ENCODE assay signal across 9 mouse cellular contexts in genomic region chr6:99864949-99865348, GRCm38 (mm10).
DNase-seq lines count a peak whose midpoint lies in the region; ATAC-seq lines count a peak whose summit lies in the region.
"Had no signal": no experiment of that assay in that cellular context is flagged by ENCODE, and none has a peak within 500 bp of the region (broad histone marks: within the 10 kb centered on the region; RNA-seq: fewer than 3 reads in every experiment).

No protein-coding gene starts in this region.

- H3K4me2 ChIP-seq in intestine, embryonic 15.5 days (replicated peaks), result no peak overlapping the region
- H3K4me2 ChIP-seq in heart, embryonic 11.5 days, result no peak overlapping the region
- H3K4me2 ChIP-seq: neural tube, embryonic 12.5 days had no signal

- WGBS in intestine, embryonic 15.5 days, result 55% methylated on average over 3 of the region's 3 CpGs
- WGBS in heart, embryonic 11.5 days (ENCODE audit: insufficient replicate concordance), result 59% methylated on average over 3 of the region's 3 CpGs

- H3K36me3 ChIP-seq in intestine, embryonic 15.5 days, result no peaks in the 10 kb centered on the region
- no peaks in the 10 kb centered on the region for H3K36me3 ChIP-seq in heart, embryonic 11.5 days (ENCODE audit: control insufficient read depth, insufficient read depth, low read length)
- H3K36me3 ChIP-seq: neural tube, embryonic 12.5 days had no signal

- H3K4me3 ChIP-seq in intestine, embryonic 15.5 days (replicated peaks), result no peak overlapping the region
- H3K4me3 ChIP-seq in heart, embryonic 11.5 days (ENCODE audit: low read depth, low read length), result no peak overlapping the region
- H3K4me3 ChIP-seq: neural tube, embryonic 12.5 days had no signal

- ATAC-seq in intestine, embryonic 15.5 days, result peak; percentile 41; the same call in 1 of the 2 replicates
- no peak for ATAC-seq in heart, embryonic 11.5 days (replicated peaks; ENCODE audit: insufficient number of reproducible peaks, low FRiP score, low TSS enrichment)

- DNase-seq in layer of hippocampus, adult 18-20 months (ENCODE audit: low spot score in 2 of 2), result peak; percentile 12 to 39
- DNase-seq in layer of hippocampus, postnatal 36 days, result no peak
- peak; percentile 20 for DNase-seq in cerebellum, adult 9-11 months
- peak; percentile 14 for DNase-seq in lung, postnatal 10 days
- DNase-seq in gastrocnemius, postnatal 25 days, result no peak
- DNase-seq in heart, adult 11 months, result no peak

- H3K9me3 ChIP-seq in intestine, embryonic 15.5 days, result no peaks in the 10 kb centered on the region
- no peaks in the 10 kb centered on the region for H3K9me3 ChIP-seq in heart, embryonic 11.5 days (replicated peaks; ENCODE audit: control insufficient read depth, low read length)
- H3K9me3 ChIP-seq: neural tube, embryonic 12.5 days had no signal

- H3K9ac ChIP-seq in intestine, embryonic 15.5 days, result no peak overlapping the region
- no peak overlapping the region for H3K9ac ChIP-seq in heart, embryonic 11.5 days (ENCODE audit: low read depth, low read length)
- H3K9ac ChIP-seq: neural tube, embryonic 12.5 days had no signal

- no peaks in the 10 kb centered on the region for H3K4me1 ChIP-seq in intestine, embryonic 15.5 days (replicated peaks)
- H3K4me1 ChIP-seq in heart, embryonic 11.5 days (ENCODE audit: control insufficient read depth, insufficient read depth, low read length), result no peaks in the 10 kb centered on the region

- no peaks in the 10 kb centered on the region for H3K27me3 ChIP-seq in intestine, embryonic 15.5 days (replicated peaks)
- H3K27me3 ChIP-seq in heart, embryonic 11.5 days (ENCODE audit: control insufficient read depth, insufficient read depth, low read length), result no peaks in the 10 kb centered on the region
- H3K27me3 ChIP-seq: neural tube, embryonic 12.5 days had no signal

- H3K27ac ChIP-seq in intestine, embryonic 15.5 days, result no peak overlapping the region
- no peak overlapping the region for H3K27ac ChIP-seq in heart, embryonic 11.5 days (ENCODE audit: low read depth, low read length)
- H3K27ac ChIP-seq: neural tube, embryonic 12.5 days had no signal

Comparison
In these comparisons a context has a peak if more than half of its experiments do, and no peak if none do; other contexts are left out.
1. DNase-seq: peak in layer of hippocampus, adult 18-20 months (2 of 2), cerebellum, adult 9-11 months (single experiment) and lung, postnatal 10 days (single experiment); none in layer of hippocampus, postnatal 36 days (0 of 2), gastrocnemius, postnatal 25 days (single experiment) and heart, adult 11 months (single experiment).